8 mouse cellular contexts compared by ENCODE assay signal in the genomic region with DNA sequence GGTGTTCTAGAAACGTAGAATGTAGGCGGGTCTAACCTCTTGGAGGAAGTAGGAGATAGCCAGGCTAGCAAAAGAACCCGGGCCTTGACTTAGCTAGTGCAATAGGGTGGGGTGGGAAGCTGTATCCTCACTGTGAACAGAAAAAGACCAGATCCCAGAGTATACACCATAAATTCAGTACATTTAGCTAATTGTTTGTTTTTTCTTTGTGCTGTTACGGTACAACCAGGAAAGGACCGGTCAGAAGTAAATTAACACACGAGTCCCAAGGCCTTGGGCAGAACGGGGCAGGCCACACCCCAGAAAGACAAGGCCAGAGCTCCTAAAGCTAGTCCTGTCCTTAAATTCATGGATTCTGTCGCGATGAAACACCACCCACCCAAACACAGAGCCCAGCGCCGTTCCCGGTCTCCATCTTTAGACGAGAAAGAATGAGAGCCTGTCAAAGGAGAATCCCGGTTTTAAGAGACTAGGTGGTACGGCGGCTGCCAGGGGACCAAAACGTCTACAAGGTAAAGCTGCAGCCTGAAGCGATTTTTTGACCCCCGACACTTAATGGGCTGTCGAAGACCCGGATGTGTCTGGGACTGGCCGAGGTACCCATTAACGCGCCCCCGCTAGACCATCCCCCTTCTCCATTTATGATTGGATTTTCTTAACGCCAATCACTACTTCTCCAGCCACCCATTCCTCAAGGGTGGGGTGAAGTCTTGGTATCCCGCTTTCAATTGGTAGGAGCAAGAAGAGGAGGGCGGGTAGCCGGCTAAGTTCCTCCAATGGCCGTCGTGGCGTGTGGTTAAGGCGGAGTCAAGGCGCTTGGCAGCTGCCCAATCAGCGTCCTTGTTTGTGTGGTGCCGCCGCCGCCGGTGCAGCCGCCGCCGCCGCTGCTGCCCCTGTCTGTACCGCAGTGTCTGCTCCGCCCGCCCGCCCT. TPM values are rescaled to one million over a fixed set of nuclear protein-coding genes. Genes with fewer than 3 reads are reported as not detected.
A peak's percentile ranks its signal among the peaks of the same experiment; 100 is the strongest.
DNase-seq lines count a peak whose midpoint lies in the region; ATAC-seq and TF ChIP-seq lines count a peak whose summit lies in the region.

A gene (plus strand): TSS at position 834 of the 931 bp plus-strand sequence.

- H3K4me2 ChIP-seq in forebrain, postnatal 0 days (ENCODE audit: low read depth), result peak within 1 kb of the TSS; percentile 76
- peak within 1 kb of the TSS; percentile 80 for H3K4me2 ChIP-seq in lung, embryonic 15.5 days

- no peaks in the 10 kb centered on the region for H3K9me3 ChIP-seq in MEL (replicated peaks; ENCODE audit: insufficient read depth, low read length)
- no peaks in the 10 kb centered on the region for H3K9me3 ChIP-seq in forebrain, postnatal 0 days (ENCODE audit: low read length)
- no peaks in the 10 kb centered on the region for H3K9me3 ChIP-seq in lung, embryonic 15.5 days

- H3K36me3 ChIP-seq in MEL (ENCODE audit: control insufficient read depth in 1 of 2, insufficient read depth in 2 of 2, low read length in 2 of 2), result peaks cover 0 to 37% of the 10 kb centered on the region in 2 experiments; a peak in 2 of 4 replicates
- H3K36me3 ChIP-seq in forebrain, postnatal 0 days (ENCODE audit: insufficient read depth), result no peaks in the 10 kb centered on the region
- H3K36me3 ChIP-seq in lung, embryonic 15.5 days, result no peaks in the 10 kb centered on the region

- under 1% methylated on average over 43 of the region's 47 CpGs for WGBS in cerebellum, adult 2 months
- WGBS in forebrain, postnatal 0 days, result 1% methylated on average over 45 of the region's 47 CpGs
- WGBS in lung, embryonic 15.5 days, result under 1% methylated on average over 35 of the region's 47 CpGs

- peak; percentile 100 for DNase-seq in MEL (ENCODE audit: low read depth, low spot score)
- peak; percentile 99 to 100 for DNase-seq in cerebellum, adult 2 months
- peak; percentile 100 for DNase-seq in forebrain, postnatal 0 days
- peak; percentile 99 for DNase-seq in heart, postnatal 4 days
- DNase-seq in layer of hippocampus, adult 8-10 months (ENCODE audit: low spot score in 2 of 2), result peak; percentile 99 to 100
- DNase-seq in ovary, adult 18-20 months (ENCODE audit: low spot score), result peak; percentile 99
- DNase-seq in thymus, postnatal 0 days (ENCODE audit: low spot score), result peak; percentile 99

- 0 out of 6 replicates have a peak, but pooled peaks of 1 of the 3 experiments have one; percentile 5 for TF ChIP-seq CTCF in MEL (IDR thresholded peaks at IDR 0.05 in 2 of 3, conservative IDR thresholded peaks at IDR 0.05 in 1 of 3; ENCODE audit: control insufficient read depth in 1 of 3, insufficient read depth in 1 of 3, low read depth in 2 of 3, low read length in 3 of 3, poor library complexity in 1 of 3, severe bottlenecking in 1 of 3)
- no peak for TF ChIP-seq CTCF in cerebellum, adult 2 months (IDR thresholded peaks at IDR 0.05; ENCODE audit: borderline replicate concordance, insufficient read depth, low read depth, low read length)
- TF ChIP-seq CTCF in forebrain, postnatal 0 days (IDR thresholded peaks at IDR 0.05; ENCODE audit: low read depth), result peak; percentile 16; the same call in 1 of the 2 replicates

- H3K9ac ChIP-seq in MEL (ENCODE audit: control insufficient read depth, low read depth, low read length, poor library complexity, severe bottlenecking), result peak within 1 kb of the TSS; percentile 99
- H3K9ac ChIP-seq in forebrain, postnatal 0 days, result peak within 1 kb of the TSS; percentile 93
- H3K9ac ChIP-seq in lung, embryonic 15.5 days, result peak within 1 kb of the TSS; percentile 83

- no peak for TF ChIP-seq EP300 in MEL (IDR thresholded peaks at IDR 0.05; ENCODE audit: low read depth in 1 of 2, low read length in 2 of 2)

- H3K4me3 ChIP-seq in MEL (ENCODE audit: control insufficient read depth in 1 of 2, insufficient read depth in 1 of 2, low read depth in 2 of 2, low read length in 2 of 2), result peak within 1 kb of the TSS; percentile 99
- peak within 1 kb of the TSS; percentile 94 for H3K4me3 ChIP-seq in cerebellum, adult 2 months (replicated peaks; ENCODE audit: insufficient read depth, low read depth, low read length)
- peak within 1 kb of the TSS; percentile 97 for H3K4me3 ChIP-seq in forebrain, postnatal 0 days (ENCODE audit: low read depth, low read length)
- H3K4me3 ChIP-seq in lung, embryonic 15.5 days, result peak within 1 kb of the TSS; percentile 94

- peak; percentile 64 to 96 for TF ChIP-seq POLR2A in MEL (IDR thresholded peaks at IDR 0.05; ENCODE audit: control insufficient read depth in 1 of 2, insufficient read depth in 1 of 2, low read depth in 1 of 2, low read length in 2 of 2, poor library complexity in 1 of 2)
- peak; percentile 65; the same call in 1 of the 2 replicates for TF ChIP-seq POLR2A in cerebellum, adult 2 months (IDR thresholded peaks at IDR 0.05; ENCODE audit: borderline replicate concordance, insufficient read depth, low read length)

- H3K27ac ChIP-seq in MEL (ENCODE audit: control insufficient read depth, low read depth, low read length), result peak within 1 kb of the TSS; percentile 97
- H3K27ac ChIP-seq in cerebellum, adult 2 months (ENCODE audit: insufficient read depth, low read length), result peak within 1 kb of the TSS; percentile 92
- H3K27ac ChIP-seq in forebrain, postnatal 0 days (ENCODE audit: low read depth, low read length), result peak within 1 kb of the TSS; percentile 98
- peak within 1 kb of the TSS; percentile 98 for H3K27ac ChIP-seq in lung, embryonic 15.5 days

- H3K4me1 ChIP-seq in MEL (ENCODE audit: control insufficient read depth in 1 of 2, insufficient read depth in 2 of 2, low read length in 2 of 2), result peaks cover 14 to 15% of the 10 kb centered on the region in 2 experiments
- H3K4me1 ChIP-seq in cerebellum, adult 2 months (ENCODE audit: control insufficient read depth, insufficient read depth, low read length), result no peaks in the 10 kb centered on the region; the same call in 1 of the 2 replicates
- H3K4me1 ChIP-seq in forebrain, postnatal 0 days (ENCODE audit: insufficient read depth), result peaks cover 11% of the 10 kb centered on the region; the same call in 1 of the 2 replicates
- H3K4me1 ChIP-seq in lung, embryonic 15.5 days, result peaks cover 27% of the 10 kb centered on the region

- ATAC-seq in forebrain, postnatal 0 days, result peak; percentile 97
- ATAC-seq in lung, embryonic 15.5 days (ENCODE audit: borderline replicate concordance, extremely low read depth, low FRiP score, low TSS enrichment), result peak; percentile 98

- no peak for TF ChIP-seq RAD21 in MEL (IDR thresholded peaks at IDR 0.05; ENCODE audit: low read depth, low read length)

- no peaks in the 10 kb centered on the region for H3K27me3 ChIP-seq in MEL (ENCODE audit: control insufficient read depth in 1 of 2, insufficient read depth in 2 of 2, low read length in 2 of 2)
- H3K27me3 ChIP-seq in cerebellum, adult 2 months (ENCODE audit: control insufficient read depth, insufficient read depth, low read length), result no peaks in the 10 kb centered on the region
- H3K27me3 ChIP-seq in forebrain, postnatal 0 days (ENCODE audit: insufficient read depth, low read length), result no peaks in the 10 kb centered on the region
- H3K27me3 ChIP-seq in lung, embryonic 15.5 days, result no peaks in the 10 kb centered on the region

- H3K79me2 ChIP-seq in MEL (ENCODE audit: control insufficient read depth, insufficient read depth, low read length, poor library complexity), result peaks cover 45% of the 10 kb centered on the region

TF ChIP-seq in MEL, 35 proteins besides CTCF, POLR2A, EP300 and RAD21 (continues in another document):
- TF ChIP-seq SMC3 (IDR thresholded peaks at IDR 0.05; ENCODE audit: low read depth, low read length) (no peak), ZMIZ1 (IDR thresholded peaks at IDR 0.05; ENCODE audit: low read depth, low read length) (peak; percentile 70), TCF12 (IDR thresholded peaks at IDR 0.05; ENCODE audit: low read depth, low read length) (peak; percentile 66), HCFC1 (IDR thresholded peaks at IDR 0.05; ENCODE audit: low read depth, low read length) (peak; percentile 92), TBP (IDR thresholded peaks at IDR 0.05; ENCODE audit: low read depth, low read length) (peak; percentile 93), SIN3A (IDR thresholded peaks at IDR 0.05; ENCODE audit: low read length) (peak; percentile 94), TAL1 (IDR thresholded peaks at IDR 0.05; ENCODE audit: low read length) (no peak), JUND (IDR thresholded peaks at IDR 0.05; ENCODE audit: low read depth, low read length) (no peak), ELF1 (IDR thresholded peaks at IDR 0.05; ENCODE audit: low read depth, low read length) (peak; percentile 79), MAZ (IDR thresholded peaks at IDR 0.05; ENCODE audit: low read depth, low read length) (peak; percentile 89), MEF2A (IDR thresholded peaks at IDR 0.05; ENCODE audit: extremely low read depth, insufficient replicate concordance, low read depth, low read length, poor library complexity, severe bottlenecking) (no peak), ETS1 (IDR thresholded peaks at IDR 0.05; ENCODE audit: low read depth, low read length) (peak; percentile 54), GABPA (IDR thresholded peaks at IDR 0.05; ENCODE audit: low read depth, low read length) (no peak), USF2 (IDR thresholded peaks at IDR 0.05; ENCODE audit: borderline replicate concordance in 1 of 2, insufficient read depth in 1 of 2, low read depth in 1 of 2, low read length in 2 of 2) (no peak), POLR2AphosphoS2 (IDR thresholded peaks at IDR 0.05; ENCODE audit: low read length) (peak; percentile 83; the same call in 1 of the 2 replicates), POLR2AphosphoS5 (IDR thresholded peaks at IDR 0.05; ENCODE audit: borderline replicate concordance, low read depth, low read length) (peak; percentile 74; the same call in 1 of the 2 replicates), MAX (IDR thresholded peaks at IDR 0.05; ENCODE audit: low read length) (0 out of 2 replicates have a peak, but pooled peaks have one; percentile 45), UBTF (IDR thresholded peaks at IDR 0.05; ENCODE audit: borderline replicate concordance, insufficient read depth, low read depth, low read length) (no peak), NELFE (IDR thresholded peaks at IDR 0.05; ENCODE audit: low read depth, low read length) (peak; percentile 96)

RNA-seq across cellular contexts. Expression of the gene that starts here (rescaled TPM):
- total RNA-seq in MEL (2012; rRNA removed), result 9.1 and 12.3 TPM in 2 replicates
- polyA plus RNA-seq in MEL (2012; ENCODE audit: insufficient read depth in 1 of 2, insufficient read length in 2 of 2, low read depth in 1 of 2, low replicate concordance in 2 of 2, missing spikeins in 1 of 2), result 10 to 100 TPM in 1 of 2 experiments, not detected in 1; 37.6 TPM
- 33.3 and 40.7 TPM in 2 replicates for polyA plus RNA-seq in cerebellum, adult 2 months (2012; rRNA removed)
- 29.5 and 34.1 TPM in 2 replicates for total RNA-seq in forebrain, postnatal 0 days (2014; rRNA removed)
- 6.9 and 12.6 TPM in 2 replicates for polyA plus RNA-seq in forebrain, postnatal 0 days (2015; fragmentation: Nextera tagmentation; extraction: Ambion mirVana)
- 10 to 100 TPM; 59.5 to 62.0 TPM for total RNA-seq in heart, postnatal 4 days (2021)
- total RNA-seq in layer of hippocampus, adult 8-10 months (2022), result 100 to 1,000 TPM; 100 to 109 (median 104) TPM
- polyA plus RNA-seq in lung, embryonic 15.5 days (2015; fragmentation: Nextera tagmentation; extraction: Ambion mirVana), result 10.6 and 11.7 TPM in 2 replicates
- polyA plus RNA-seq in thymus, postnatal 0 days (2015; fragmentation: Nextera tagmentation; extraction: Ambion mirVana), result 10.1 and 14.1 TPM in 2 replicates

Comparison
In these comparisons a context has a peak if more than half of its experiments do, and no peak if none do; other contexts are left out.
1. Peak in every context shown above with its lines: DNase-seq, ATAC-seq, H3K4me3 ChIP-seq and H3K27ac ChIP-seq.